Mouse (Mus musculus): ENCODE measurements around the gene Olfr571. TPM values are rescaled to one million over a fixed set of nuclear protein-coding genes. Genes with fewer than 3 reads are reported as not detected.

Gene Olfr571
- not detected in 2 replicates for total RNA-seq (2015; ENCODE audit: low replicate concordance)
- not detected in 2 replicates for total RNA-seq (2017; ENCODE audit: low replicate concordance)

- ATAC-seq (replicated peaks; ENCODE audit: low FRiP score, poor library complexity, severe bottlenecking): no peak
Observed at GRCm38 (mm10) chr7:102917032-102917875, at the start of gene Olfr571. Gene Olfr571, minus strand, starts transcription at chr7:102917536.

GRCm38 (mm10) chr7:102962360-102962759 lies 45.0 kb upstream of the Olfr571 start, which contains the start of gene Olfr576:
Gene Olfr576, plus strand, starts transcription at chr7:102962660.
- no peak for ATAC-seq (replicated peaks; ENCODE audit: low FRiP score, poor library complexity, severe bottlenecking)

DNA sequence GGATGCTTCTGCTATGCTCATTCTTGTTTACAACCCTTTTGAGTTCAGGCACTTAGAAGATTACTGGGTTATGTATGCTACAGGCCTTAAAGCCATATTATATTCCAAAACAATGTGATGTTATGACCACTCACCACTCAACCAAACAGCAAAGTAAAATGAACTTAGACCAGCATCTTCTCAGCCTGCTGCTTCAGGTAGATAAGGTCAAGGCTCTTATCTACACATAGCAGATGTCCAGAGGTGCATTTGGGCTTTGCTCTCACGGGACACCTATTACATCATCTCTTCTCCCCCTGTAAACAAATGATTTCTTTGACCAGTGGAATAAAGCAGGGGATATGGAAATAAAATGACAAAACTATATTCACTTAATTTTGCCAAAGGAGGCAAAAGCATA lies 41.3 kb upstream of the Olfr571 start, which contains the start of gene Olfr575:
TSS of gene Olfr575 (minus strand) at position 183 of the 400 bp plus-strand sequence.
- ATAC-seq (replicated peaks; ENCODE audit: low FRiP score, poor library complexity, severe bottlenecking): peak; percentile 69; the same call in 1 of the 2 replicates

DNA sequence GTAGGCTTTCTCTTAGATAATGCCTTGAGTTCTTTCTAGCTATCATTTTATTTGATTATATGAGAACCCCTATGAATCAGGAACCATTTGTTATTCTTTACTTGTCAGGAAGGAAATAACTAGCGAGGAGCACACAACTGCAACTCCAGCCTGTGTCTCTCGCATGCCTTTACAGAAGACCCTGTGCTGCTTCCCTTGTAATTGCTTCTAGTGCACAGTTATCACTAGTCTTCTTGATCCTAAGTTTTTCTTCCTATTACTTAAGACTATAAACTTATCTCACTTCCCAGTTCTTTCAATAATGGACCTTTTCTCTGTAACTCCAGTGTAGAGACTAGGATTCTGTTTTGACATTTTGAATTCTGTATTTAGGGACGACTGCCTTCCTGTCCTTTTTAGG lies 40.8 kb upstream of the Olfr571 start:
- no peak for ATAC-seq (replicated peaks; ENCODE audit: low FRiP score, poor library complexity, severe bottlenecking)

DNA sequence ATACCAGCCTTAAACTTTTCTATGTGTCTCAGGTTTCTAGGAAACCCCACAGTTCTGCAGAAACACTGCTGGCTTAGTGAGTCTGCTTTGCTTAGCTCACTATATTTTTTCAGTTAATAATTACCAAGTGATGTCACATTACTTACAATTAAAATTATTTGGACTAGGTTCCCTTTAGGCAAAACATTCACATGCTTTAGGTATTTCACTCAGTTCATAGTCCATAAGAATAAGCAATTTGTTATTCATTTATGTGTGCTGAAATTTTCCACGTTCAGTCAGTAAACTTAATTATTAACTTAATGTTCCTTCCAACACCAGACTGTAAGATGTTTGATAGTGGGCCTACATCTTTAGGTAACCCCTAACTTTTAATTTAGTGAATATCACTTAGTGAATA lies 33.4 kb upstream of the Olfr571 start:
- no peak for ATAC-seq (replicated peaks; ENCODE audit: low FRiP score, poor library complexity, severe bottlenecking)

DNA sequence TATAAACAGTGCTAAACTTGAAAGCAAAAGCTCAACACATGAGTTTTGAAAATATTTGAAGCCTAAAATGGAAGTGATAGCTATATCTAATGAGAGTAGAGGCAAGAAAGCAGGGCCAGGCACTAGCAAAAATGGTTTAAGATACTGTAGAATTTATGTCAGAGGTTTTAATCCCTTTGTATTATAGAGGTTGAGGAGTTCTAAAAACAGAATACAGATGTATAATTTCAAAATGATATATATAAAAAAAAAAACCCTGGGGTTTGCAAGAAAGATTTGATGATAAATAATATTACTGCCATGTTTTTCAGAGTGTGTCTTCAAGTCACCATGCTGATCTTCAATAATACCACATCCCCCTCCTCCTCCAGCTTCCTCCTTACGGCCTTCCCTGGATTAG lies 30.8 kb upstream of the Olfr571 start, which contains the start of gene Olfr574:
TSS of gene Olfr574 (plus strand) at position 301 of the 400 bp plus-strand sequence.
- no peak for ATAC-seq (replicated peaks; ENCODE audit: low FRiP score, poor library complexity, severe bottlenecking)

DNA sequence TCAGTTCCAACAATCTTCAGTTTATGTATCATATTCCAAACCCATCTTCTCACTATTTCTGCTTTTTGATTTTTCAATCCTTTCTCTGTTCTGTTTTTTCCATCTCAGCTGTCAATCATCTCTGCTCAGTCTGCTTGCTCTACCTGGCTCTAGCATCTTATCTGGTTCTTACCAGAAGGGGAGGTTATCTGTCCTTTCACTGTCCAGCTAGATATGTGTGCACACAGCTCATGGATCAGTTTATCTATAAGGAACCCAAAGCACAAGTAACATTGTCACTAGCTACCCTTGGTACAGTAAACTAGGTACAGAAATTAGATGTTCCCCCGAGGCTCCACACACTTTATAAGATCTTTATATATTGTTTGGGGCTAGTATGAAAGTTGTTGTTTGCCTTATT lies 26.1 kb upstream of the Olfr571 start:
- no peak for ATAC-seq (replicated peaks; ENCODE audit: low FRiP score, poor library complexity, severe bottlenecking)

GRCm38 (mm10) chr7:102942475-102942874 lies 25.1 kb upstream of the Olfr571 start, which contains the start of gene Olfr573-ps1:
Gene Olfr573-ps1, minus strand, starts transcription at chr7:102942575.
- ATAC-seq (replicated peaks; ENCODE audit: low FRiP score, poor library complexity, severe bottlenecking): no peak

GRCm38 (mm10) chr7:102927105-102927504 lies 9.8 kb upstream of the Olfr571 start:
- no peak for ATAC-seq (replicated peaks; ENCODE audit: low FRiP score, poor library complexity, severe bottlenecking)

GRCm38 (mm10) chr7:102924109-102924508 lies 6.8 kb upstream of the Olfr571 start, which contains the start of gene Olfr572:
Gene Olfr572, plus strand, starts transcription at chr7:102924409.
- ATAC-seq (replicated peaks; ENCODE audit: low FRiP score, poor library complexity, severe bottlenecking): no peak

DNA sequence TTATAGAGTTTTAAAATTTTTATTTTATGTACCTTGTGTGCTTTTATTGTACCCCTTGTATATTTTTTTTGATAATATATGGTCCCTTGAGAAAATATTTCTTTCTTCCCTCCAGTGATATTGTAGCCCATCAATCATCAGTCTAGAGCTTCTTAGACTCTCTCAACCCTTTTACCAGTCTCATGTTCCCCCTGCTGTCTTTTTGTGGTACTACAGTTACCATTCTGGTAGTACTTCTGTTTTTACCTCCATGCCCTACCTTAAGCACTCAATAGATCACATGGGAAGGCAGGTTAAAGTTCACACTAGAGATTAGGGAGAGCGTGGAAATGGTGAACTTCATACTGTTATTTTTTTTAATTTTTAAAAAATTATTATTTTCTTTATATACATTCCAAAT lies 2.3 kb upstream of the Olfr571 start:
- ATAC-seq (replicated peaks; ENCODE audit: low FRiP score, poor library complexity, severe bottlenecking): no peak

DNA sequence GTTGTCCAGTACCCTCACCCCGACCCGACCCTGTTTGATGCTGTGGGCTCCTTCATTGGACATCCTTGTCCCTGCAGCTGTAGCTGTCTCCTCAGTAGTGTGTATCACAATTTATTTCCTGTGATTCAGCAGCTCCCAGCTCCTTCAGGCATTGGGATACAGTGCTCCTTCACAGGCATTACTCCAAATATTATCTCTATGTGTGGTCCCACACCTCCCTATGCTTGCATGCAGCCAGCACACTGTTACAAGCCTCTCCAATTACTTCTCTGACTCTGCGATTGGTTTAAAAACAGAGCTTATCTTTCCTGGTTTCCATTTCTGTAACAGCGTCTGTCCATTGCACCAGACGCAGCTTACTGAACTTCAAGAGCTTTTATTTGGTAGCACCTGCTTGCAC lies 931 bp downstream of the Olfr571 start:
- no peak for ATAC-seq (replicated peaks; ENCODE audit: low FRiP score, poor library complexity, severe bottlenecking)

DNA sequence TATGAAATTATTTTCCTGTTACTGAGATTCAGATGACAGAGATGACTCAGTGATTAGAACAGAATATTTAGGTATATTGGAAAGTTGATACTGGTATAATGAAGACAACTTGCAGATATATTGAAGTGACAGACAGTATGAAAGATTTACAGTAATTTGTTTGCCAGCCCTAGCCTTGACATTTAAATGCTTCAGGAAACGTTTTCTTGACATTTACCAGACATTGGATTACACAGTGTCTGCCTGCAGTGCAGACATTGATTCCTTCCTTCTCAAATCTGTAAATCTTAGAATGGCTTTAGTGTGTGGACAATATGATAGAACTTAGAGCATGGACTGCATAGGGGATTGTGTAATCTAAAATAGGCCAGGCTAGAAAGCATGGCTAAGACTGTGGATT lies 2.1 kb downstream of the Olfr571 start:
- ATAC-seq (replicated peaks; ENCODE audit: low FRiP score, poor library complexity, severe bottlenecking): no peak

- ATAC-seq (replicated peaks; ENCODE audit: low FRiP score, poor library complexity, severe bottlenecking): no peak
Observed at GRCm38 (mm10) chr7:102890782-102891181, 26.6 kb downstream of the Olfr571 start, which contains the start of gene Olfr569. Gene Olfr569, minus strand, starts transcription at chr7:102890882.

DNA sequence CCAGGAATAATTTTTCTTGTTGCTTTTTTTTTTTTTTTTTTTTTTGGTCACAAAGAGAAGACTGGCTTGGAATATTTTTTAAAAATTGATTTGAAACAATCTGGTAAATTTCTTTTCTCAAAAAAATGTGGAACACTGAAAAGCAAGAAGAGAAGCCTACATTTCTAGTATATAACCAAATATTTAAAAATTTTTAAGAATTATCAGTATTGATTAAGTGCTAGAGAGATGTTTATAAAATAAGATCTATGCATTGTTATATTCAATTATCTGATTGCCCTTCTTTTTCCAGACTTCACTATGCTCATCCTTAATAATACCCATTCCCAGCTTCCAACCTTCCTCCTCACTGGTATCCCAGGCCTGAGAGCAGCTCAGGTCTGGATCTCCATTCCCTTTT lies 40.5 kb downstream of the Olfr571 start, which contains the start of gene Olfr568:
TSS of gene Olfr568 (plus strand) at position 301 of the 400 bp plus-strand sequence.
- no peak for ATAC-seq (replicated peaks; ENCODE audit: low FRiP score, poor library complexity, severe bottlenecking)

DNA sequence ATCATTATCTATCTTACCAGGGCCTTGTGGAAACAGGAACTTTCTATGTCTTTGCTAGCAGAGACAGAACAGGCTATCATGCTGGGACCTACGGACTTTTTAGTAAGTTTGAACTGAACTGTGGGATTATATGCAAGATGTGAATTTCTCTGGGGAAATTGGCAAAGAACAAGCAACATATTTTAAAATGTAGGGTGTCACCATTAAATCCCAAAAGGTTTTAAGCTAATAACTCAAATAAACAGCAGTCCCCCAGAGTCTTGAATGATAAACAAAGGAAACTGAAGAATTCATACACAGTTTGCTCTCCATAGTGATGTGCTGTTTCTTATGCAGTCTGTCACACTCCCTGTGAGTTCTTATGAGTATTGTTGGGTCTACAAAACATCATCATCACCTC lies 58.7 kb downstream of the Olfr571 start, which contains the start of gene Olfr566:
TSS of gene Olfr566 (minus strand) at position 101 of the 400 bp plus-strand sequence.
- ATAC-seq (replicated peaks; ENCODE audit: low FRiP score, poor library complexity, severe bottlenecking): no peak

GRCm38 (mm10) chr7:102855807-102856206 lies 61.5 kb downstream of the Olfr571 start:
- ATAC-seq (replicated peaks; ENCODE audit: low FRiP score, poor library complexity, severe bottlenecking): no peak

Measured in erythroblast, adult 5-6 weeks (primary cell).